ENCODE assay signal across 11 mouse cellular contexts in the genomic region with DNA sequence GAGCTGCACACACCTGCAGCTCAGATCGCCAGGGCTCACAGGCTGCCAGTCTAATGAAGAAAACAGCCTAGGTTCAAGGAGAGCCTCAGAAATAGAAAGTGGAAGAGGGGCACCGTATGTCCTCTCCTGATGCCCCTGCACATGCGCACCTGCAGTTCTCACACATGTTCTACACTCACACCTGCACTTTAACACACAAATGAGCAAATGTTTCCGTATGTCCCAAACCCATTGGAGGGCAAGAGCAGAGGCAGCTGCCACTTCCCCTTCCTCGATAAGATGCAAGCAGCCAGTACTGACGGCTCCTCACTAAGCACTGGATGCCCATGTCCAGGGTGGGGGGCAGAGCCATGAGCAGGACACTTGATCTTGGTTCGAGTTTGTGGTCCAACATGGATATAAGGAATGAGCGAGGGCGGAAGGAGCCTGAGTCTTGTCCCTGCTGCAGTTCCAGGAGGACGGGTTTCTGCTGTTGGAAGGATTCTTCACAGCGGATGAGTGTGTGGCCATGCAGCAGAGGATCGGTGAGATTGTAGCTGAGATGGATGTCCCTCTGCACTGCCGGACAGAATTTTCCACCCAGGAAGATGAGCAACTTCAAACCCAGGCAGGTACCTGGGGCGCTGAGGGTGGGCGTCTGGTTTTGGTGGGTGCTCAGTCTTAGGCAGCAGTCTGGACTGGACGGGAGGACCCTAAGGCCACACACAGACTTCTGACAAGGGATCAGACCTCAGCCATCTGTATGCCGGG. TPM values are rescaled to one million over a fixed set of nuclear protein-coding genes. Genes with fewer than 3 reads are reported as not detected.
DNase-seq lines count a peak whose midpoint lies in the region; ATAC-seq and TF ChIP-seq lines count a peak whose summit lies in the region.
"Had no signal": no experiment of that assay in that cellular context is flagged by ENCODE, and none has a peak within 500 bp of the region (broad histone marks: within the 10 kb centered on the region; RNA-seq: fewer than 3 reads in every experiment).

No protein-coding gene starts in this region.

- WGBS in heart, adult 2 months, result 71% methylated on average over 17 of the region's 17 CpGs
- 83% methylated on average over 17 of the region's 17 CpGs for WGBS in lung, embryonic 14.5 days

- intact Hi-C loops in heart, adult 2 months (cut with DNase I), result no loop called here
- intact Hi-C loops in heart, postnatal 25 days (cut with DNase I), result no loop called here

- TF ChIP-seq CTCF in heart, adult 2 months (IDR thresholded peaks at IDR 0.05), result no peak
- TF ChIP-seq CTCF in lung, embryonic 14.5 days (IDR thresholded peaks at IDR 0.05; ENCODE audit: low read depth), result no peak

- TF ChIP-seq POLR2A in heart, adult 2 months (IDR thresholded peaks at IDR 0.05; ENCODE audit: insufficient read depth, low read depth, low read length), result no peak
- no peak for TF ChIP-seq POLR2A in myocyte (IDR thresholded peaks at IDR 0.05; ENCODE audit: insufficient read length, low read depth)

- peak in 1 of 2 experiments; percentile 7 for DNase-seq in heart, adult 2 months
- no peak for DNase-seq in heart, postnatal 25 days (ENCODE audit: low spot score)
- DNase-seq in lung, embryonic 14.5 days, result no peak
- no peak for DNase-seq in lung, postnatal 14 days
- no peak for DNase-seq in T-cell, adult 2 months (ENCODE audit: low spot score)
- DNase-seq in urinary bladder, postnatal 25 days (ENCODE audit: low spot score), result no peak

- no peak for TF ChIP-seq EP300 in heart, adult 2 months (IDR thresholded peaks at IDR 0.05; ENCODE audit: insufficient read depth, low read depth, low read length)

- H3ac ChIP-seq in myocyte (ENCODE audit: control insufficient read depth, insufficient read length), result no peak overlapping the region

- H3K36me3 ChIP-seq in heart, adult 2 months (ENCODE audit: control insufficient read depth, insufficient read depth, low read length), result peaks cover 14% of the 10 kb centered on the region
- peaks cover 6% of the 10 kb centered on the region for H3K36me3 ChIP-seq in lung, embryonic 14.5 days (ENCODE audit: insufficient read depth)
- peaks cover 8% of the 10 kb centered on the region for H3K36me3 ChIP-seq in myocyte (ENCODE audit: control insufficient read depth, insufficient read depth)

- peak overlapping the region; percentile 25 for H3K9ac ChIP-seq in heart, adult 2 months (ENCODE audit: low read depth, low read length)
- H3K9ac ChIP-seq in lung, embryonic 14.5 days, result no peak overlapping the region

- peak overlapping the region; percentile 80 for H3K27ac ChIP-seq in heart, adult 2 months
- peak overlapping the region; percentile 52; the same call in 1 of the 2 replicates for H3K27ac ChIP-seq in lung, embryonic 14.5 days (ENCODE audit: low read depth)

- H3K4me1 ChIP-seq in heart, adult 2 months (ENCODE audit: control insufficient read depth, insufficient read depth, low read length), result peaks cover 38% of the 10 kb centered on the region
- H3K4me1 ChIP-seq in lung, embryonic 14.5 days (ENCODE audit: insufficient read depth), result peaks cover 20% of the 10 kb centered on the region

- no peaks in the 10 kb centered on the region for H3K9me3 ChIP-seq in lung, embryonic 14.5 days (ENCODE audit: low read depth, low read length)

- H3K4me2 ChIP-seq in lung, embryonic 14.5 days, result no peak overlapping the region
- H3K4me2 ChIP-seq in myocyte (ENCODE audit: low read depth), result peak overlapping the region; percentile 56

- peak; percentile 23; the same call in 1 of the 2 replicates for ATAC-seq in lung, embryonic 14.5 days (ENCODE audit: insufficient read depth)
- peak; percentile 19; the same call in 1 of the 2 replicates for ATAC-seq in granulocyte monocyte progenitor cell, adult 5-6 weeks (replicated peaks; ENCODE audit: poor library complexity, severe bottlenecking)

- H3K79me2 ChIP-seq in heart, adult 2 months (replicated peaks; ENCODE audit: control insufficient read depth, insufficient read depth, low read length), result no peaks in the 10 kb centered on the region
- no peaks in the 10 kb centered on the region for H3K79me2 ChIP-seq in myocyte (ENCODE audit: control insufficient read depth, insufficient read depth)

- H3K4me3 ChIP-seq in heart, adult 2 months, result no peak overlapping the region
- H3K4me3 ChIP-seq in lung, embryonic 14.5 days (ENCODE audit: low read depth, low read length), result no peak overlapping the region
- no peak overlapping the region for H3K4me3 ChIP-seq in myocyte

- H3K27me3 ChIP-seq in heart, adult 2 months (ENCODE audit: control insufficient read depth, insufficient read depth, low read length), result no peaks in the 10 kb centered on the region
- H3K27me3 ChIP-seq in lung, embryonic 14.5 days (ENCODE audit: insufficient read depth, low read length), result no peaks in the 10 kb centered on the region
- H3K27me3 ChIP-seq in myocyte (ENCODE audit: control insufficient read depth, insufficient read depth, insufficient read length), result no peaks in the 10 kb centered on the region

TF ChIP-seq in myocyte, 11 proteins besides CTCF, POLR2A, EP300 and RAD21:
- TF ChIP-seq E2F4 (IDR thresholded peaks at IDR 0.05; ENCODE audit: insufficient read depth) (no peak), MYOD1 (IDR thresholded peaks at IDR 0.05; ENCODE audit: control insufficient read depth in 1 of 3, insufficient read length in 2 of 3, low read depth in 2 of 3) (no peak), POLR2AphosphoS2 (IDR thresholded peaks at IDR 0.05; ENCODE audit: insufficient read length, low read depth) (no peak), USF1 (IDR thresholded peaks at IDR 0.05; ENCODE audit: low read depth) (no peak), MYOG (IDR thresholded peaks at IDR 0.05; ENCODE audit: control insufficient read depth in 1 of 3, insufficient read depth in 1 of 3, insufficient read length in 2 of 3, low read depth in 2 of 3) (no peak), CEBPB (IDR thresholded peaks at IDR 0.05; ENCODE audit: insufficient read depth, poor library complexity, severe bottlenecking) (no peak), REST (IDR thresholded peaks at IDR 0.05; ENCODE audit: insufficient read depth, insufficient read length) (no peak), TCF12 (IDR thresholded peaks at IDR 0.05; ENCODE audit: insufficient read depth, poor library complexity, severe bottlenecking) (no peak), TCF3 (IDR thresholded peaks at IDR 0.05; ENCODE audit: insufficient read length, low read depth) (no peak), SRF (IDR thresholded peaks at IDR 0.05; ENCODE audit: control insufficient read depth, insufficient read length, low read depth) (no peak), MAX (IDR thresholded peaks at IDR 0.05; ENCODE audit: low read depth) (no peak)

RNA-seq across cellular contexts. Expression of gene Phyhd1, which starts 3.4 kb away (rescaled TPM):
- total RNA-seq in heart, adult 2 months (2021), result 100 to 1,000 TPM; 112 to 148 TPM
- polyA plus RNA-seq in heart, adult 2 months (2012; rRNA removed), result 108 and 180 TPM in 2 replicates
- total RNA-seq in heart, postnatal 25 days (2021), result 100 to 1,000 TPM in 1 of 2 experiments, 10 to 100 TPM in 1; 94.8 to 104 TPM
- 7.1 and 7.3 TPM in 2 replicates for polyA plus RNA-seq in lung, embryonic 14.5 days (2014; fragmentation: Nextera tagmentation; extraction: Ambion mirVana)
- total RNA-seq in granulocyte monocyte progenitor cell, adult 5-6 weeks (2014; fragmentation: Nextera tagmentation), result 0.99 and 1.2 TPM in 2 replicates
- total RNA-seq in granulocyte monocyte progenitor cell, adult 5-6 weeks (2017), result 0.22 and 1.5 TPM in 2 replicates
- polyA plus RNA-seq in myocyte (2012; fragmentation: generic; extraction: Trizol), result 14.7 TPM

RNA-seq across cellular contexts. Expression of gene Gm28038, which starts 11.4 kb away (rescaled TPM):
- total RNA-seq in heart, adult 2 months (2021), result 1 to 10 TPM; 2.6 to 6.3 TPM
- not detected in 2 replicates for polyA plus RNA-seq in heart, adult 2 months (2012; rRNA removed)
- under 1 TPM in 1 of 2 experiments, not detected in 1; 0.91 TPM for total RNA-seq in heart, postnatal 25 days (2021)
- polyA plus RNA-seq in lung, embryonic 14.5 days (2014; fragmentation: Nextera tagmentation; extraction: Ambion mirVana), result not detected in 2 replicates
- total RNA-seq in granulocyte monocyte progenitor cell, adult 5-6 weeks (2014; fragmentation: Nextera tagmentation), result 3.1 and 19.1 TPM in 2 replicates
- total RNA-seq in granulocyte monocyte progenitor cell, adult 5-6 weeks (2017), result not detected in 2 replicates
- not detected for polyA plus RNA-seq in myocyte (2012; fragmentation: generic; extraction: Trizol)
- total RNA-seq: gastrocnemius, adult 8-10 months; left cerebral cortex, adult 8-10 months had no signal
- polyA plus RNA-seq: neural tube, embryonic 11.5 days had no signal

RNA-seq across cellular contexts. Expression of gene Dolk, which starts 16.7 kb away (rescaled TPM):
- total RNA-seq in heart, adult 2 months (2021), result 10 to 100 TPM; 21.6 to 25.3 TPM
- polyA plus RNA-seq in heart, adult 2 months (2012; rRNA removed), result 23.9 and 35.1 TPM in 2 replicates
- total RNA-seq in heart, postnatal 25 days (2021), result 10 to 100 TPM; 23.6 to 26.3 TPM
- polyA plus RNA-seq in lung, embryonic 14.5 days (2014; fragmentation: Nextera tagmentation; extraction: Ambion mirVana), result 30.6 and 31.7 TPM in 2 replicates
- total RNA-seq in granulocyte monocyte progenitor cell, adult 5-6 weeks (2014; fragmentation: Nextera tagmentation), result 6.1 and 7.5 TPM in 2 replicates
- total RNA-seq in granulocyte monocyte progenitor cell, adult 5-6 weeks (2017), result 12.1 and 15.1 TPM in 2 replicates
- polyA plus RNA-seq in myocyte (2012; fragmentation: generic; extraction: Trizol), result 28.3 TPM

RNA-seq across cellular contexts. Expression of gene Nup188, which starts 16.8 kb away (rescaled TPM):
- 10 to 100 TPM; 15.3 to 16.9 TPM for total RNA-seq in heart, adult 2 months (2021)
- polyA plus RNA-seq in heart, adult 2 months (2012; rRNA removed), result 15.3 and 18.4 TPM in 2 replicates
- total RNA-seq in heart, postnatal 25 days (2021), result 10 to 100 TPM; 19.6 to 20.0 TPM
- polyA plus RNA-seq in lung, embryonic 14.5 days (2014; fragmentation: Nextera tagmentation; extraction: Ambion mirVana), result 49.4 and 56.0 TPM in 2 replicates
- total RNA-seq in granulocyte monocyte progenitor cell, adult 5-6 weeks (2014; fragmentation: Nextera tagmentation), result 37.5 and 51.5 TPM in 2 replicates
- total RNA-seq in granulocyte monocyte progenitor cell, adult 5-6 weeks (2017), result 21.0 and 27.0 TPM in 2 replicates
- 54.0 TPM for polyA plus RNA-seq in myocyte (2012; fragmentation: generic; extraction: Trizol)

RNA-seq across cellular contexts. Expression of gene Gm28035, which starts 29.0 kb away (rescaled TPM):
- total RNA-seq in heart, adult 2 months (2021), result 1 to 10 TPM; 4.6 to 6.0 TPM
- polyA plus RNA-seq in heart, adult 2 months (2012; rRNA removed), result 7.6 and 14.7 TPM in 2 replicates
- 1 to 10 TPM; 3.7 to 4.4 TPM for total RNA-seq in heart, postnatal 25 days (2021)
- polyA plus RNA-seq in lung, embryonic 14.5 days (2014; fragmentation: Nextera tagmentation; extraction: Ambion mirVana), result 0.20 and 0.23 TPM in 2 replicates
- total RNA-seq in granulocyte monocyte progenitor cell, adult 5-6 weeks (2014; fragmentation: Nextera tagmentation), result not detected in 2 replicates
- not detected in 2 replicates for total RNA-seq in granulocyte monocyte progenitor cell, adult 5-6 weeks (2017)
- 0.55 TPM for polyA plus RNA-seq in myocyte (2012; fragmentation: generic; extraction: Trizol)

Comparison
In these comparisons a context has a peak if more than half of its experiments do, and no peak if none do; other contexts are left out.
1. RNA of gene Phyhd1, which starts 3.4 kb away (total RNA-seq): 112 to 148 TPM in heart, adult 2 months and 94.8 to 104 TPM in heart, postnatal 25 days; 0.22 to 1.5 TPM in granulocyte monocyte progenitor cell, adult 5-6 weeks; every median in the first group is over 10 times any median in the second.